Mouse (Mus musculus): ENCODE results near the gene Hmgn2.
"Not testable (repeated sequence)": the region's sequence is repeated elsewhere in the genome, so short reads cannot be mapped to it uniquely, and the experiment has no call there.

Gene Hmgn2

GRCm38 (mm10) chr4:133968150-133968921 lies at the start of gene Hmgn2:
Hmgn2 (minus strand) TSS chr4:133968650.
- DNase-seq = peak; percentile 71

- no peak for DNase-seq
Observed at GRCm38 (mm10) chr4:134017201-134017865, 48.9 kb upstream of the Hmgn2 start.

DNA sequence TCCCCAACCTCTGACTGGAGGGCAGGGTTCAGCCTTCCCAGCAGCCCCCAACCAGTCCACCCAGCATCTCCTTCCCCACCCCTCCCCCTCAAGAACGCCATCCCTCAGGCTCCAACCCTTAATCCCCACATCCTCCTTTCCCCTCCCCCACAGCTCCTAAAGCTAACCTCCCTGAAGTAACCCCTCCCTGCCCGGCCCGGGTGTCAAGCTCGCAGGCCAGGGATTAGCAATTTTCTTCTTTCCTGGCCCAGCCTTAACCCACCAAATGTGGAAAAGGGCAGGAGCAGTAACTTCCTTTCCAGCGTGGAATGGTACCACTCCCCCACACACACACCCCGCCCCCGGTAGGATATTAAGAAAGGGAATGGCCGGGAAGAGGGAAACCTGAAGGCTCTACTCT lies 48.3 kb upstream of the Hmgn2 start:
- DNase-seq = no peak

- no peak for DNase-seq
Observed at GRCm38 (mm10) chr4:134016208-134016607, 47.8 kb upstream of the Hmgn2 start.

DNA sequence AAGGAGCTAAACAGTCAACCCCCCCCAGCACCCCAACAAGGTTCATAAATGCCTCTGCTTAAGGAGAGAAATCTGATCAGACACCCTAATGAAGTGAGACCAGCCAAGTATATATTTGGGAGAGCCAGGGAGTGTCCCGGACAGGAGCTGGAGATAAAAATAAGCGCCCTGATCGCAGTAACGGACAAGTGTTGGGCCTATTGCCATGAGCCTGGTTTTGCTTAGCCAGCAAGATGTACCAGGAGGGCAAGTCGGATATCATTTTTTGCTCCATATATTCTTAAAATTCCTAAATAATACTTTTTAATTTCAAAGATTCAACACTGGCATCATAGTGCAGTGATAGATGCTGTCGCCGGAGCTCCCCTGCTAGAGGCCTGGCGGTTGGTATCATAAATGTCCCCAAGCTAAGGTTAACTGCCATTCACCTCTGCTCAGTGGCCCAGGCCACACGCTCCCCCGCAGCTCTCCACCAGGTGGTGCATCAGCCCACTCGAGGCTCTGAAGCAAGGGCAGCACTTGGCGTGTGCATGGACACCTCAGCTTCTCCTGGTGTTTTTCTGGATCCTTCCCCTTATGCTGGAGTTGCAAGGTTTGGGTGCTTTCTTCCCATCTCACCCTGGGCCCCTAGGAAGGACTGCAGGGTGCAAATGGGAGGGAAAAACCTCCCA lies 44.5 kb upstream of the Hmgn2 start:
- DNase-seq = no peak

DNA sequence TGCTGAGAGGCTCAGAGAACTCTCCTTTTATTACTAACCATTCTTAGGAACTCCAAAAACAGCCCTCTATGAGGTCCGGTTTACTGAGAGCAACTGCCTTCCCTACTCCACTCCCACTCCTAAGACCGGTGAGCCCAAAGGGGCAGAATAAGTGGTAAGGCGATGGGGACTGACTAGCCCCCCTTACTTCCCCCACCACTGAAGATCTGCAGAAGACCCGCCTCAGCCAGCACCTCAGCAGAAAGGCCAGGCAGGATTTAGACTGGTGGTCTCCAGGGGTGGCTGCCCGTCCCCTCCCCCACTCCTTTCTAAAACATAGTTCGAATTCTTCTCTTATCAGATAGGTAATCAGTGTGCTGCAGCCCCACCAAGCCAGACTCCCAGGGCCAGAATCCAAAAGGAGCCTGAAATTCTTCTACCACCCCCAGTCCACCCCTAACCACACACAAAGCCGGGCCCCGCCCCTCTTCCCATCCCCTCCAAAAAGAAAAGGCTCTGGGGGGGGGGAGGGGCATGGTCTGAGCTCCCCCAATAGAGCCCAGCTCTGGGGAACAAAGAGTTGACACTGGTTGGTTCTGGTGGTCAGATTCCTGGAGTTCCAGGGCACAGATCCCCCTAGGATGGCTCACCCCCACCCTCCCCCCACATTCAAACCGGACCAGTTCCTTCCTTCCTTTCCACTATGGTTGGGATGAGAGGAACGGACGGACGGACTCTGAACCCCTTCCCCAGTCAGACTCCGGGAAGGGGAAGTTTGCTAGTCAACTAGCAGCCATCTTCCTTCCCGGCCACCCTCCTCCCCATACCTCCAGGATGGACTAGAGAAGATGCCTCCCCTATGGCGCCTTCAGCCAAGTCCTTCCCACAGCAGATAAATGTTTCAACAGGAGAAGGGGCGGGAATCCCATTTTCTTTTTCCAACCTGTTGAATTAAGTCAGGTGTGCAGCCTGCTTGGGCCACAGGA lies 43.3 kb upstream of the Hmgn2 start:
- no peak for DNase-seq

DNA sequence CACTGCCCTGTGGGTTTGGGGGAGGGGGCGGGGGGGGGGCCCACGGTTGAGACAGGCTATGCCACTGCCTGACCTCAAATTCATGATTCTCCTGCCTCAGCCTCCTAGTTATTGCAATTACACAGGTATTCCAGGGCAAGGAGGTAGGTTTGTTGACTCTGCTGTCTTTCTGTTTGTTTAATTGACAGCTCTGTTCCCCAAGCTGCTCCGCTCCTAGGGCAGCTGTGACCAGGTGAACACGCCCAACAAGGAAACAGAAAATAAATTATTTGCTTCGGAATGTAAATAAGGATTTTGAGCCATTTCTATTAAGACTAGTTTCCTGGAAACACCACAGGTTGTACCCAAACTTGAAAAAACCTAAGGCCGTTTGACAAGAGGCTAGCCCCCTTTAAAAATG lies 41.3 kb upstream of the Hmgn2 start:
- DNase-seq = no peak

DNA sequence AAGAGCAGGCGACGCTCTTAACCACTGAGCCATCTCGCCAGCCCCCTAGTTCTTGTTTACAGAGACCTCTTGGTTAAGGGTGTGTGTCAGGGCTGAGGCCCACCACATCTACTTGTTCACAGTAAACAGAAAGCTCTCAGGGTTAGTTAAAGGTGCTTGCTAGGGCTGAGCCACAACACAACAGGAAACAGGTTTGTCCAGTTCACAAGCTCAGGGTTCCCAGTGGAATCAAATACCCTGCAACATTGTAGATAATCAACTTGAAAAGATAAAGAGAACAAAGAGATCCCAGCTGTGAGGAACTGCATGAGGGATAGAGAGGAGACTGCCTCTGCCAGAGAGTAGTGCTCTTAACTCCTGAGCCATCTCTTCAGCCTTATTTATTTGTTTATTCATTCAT lies 38.4 kb upstream of the Hmgn2 start:
- no peak for DNase-seq

DNA sequence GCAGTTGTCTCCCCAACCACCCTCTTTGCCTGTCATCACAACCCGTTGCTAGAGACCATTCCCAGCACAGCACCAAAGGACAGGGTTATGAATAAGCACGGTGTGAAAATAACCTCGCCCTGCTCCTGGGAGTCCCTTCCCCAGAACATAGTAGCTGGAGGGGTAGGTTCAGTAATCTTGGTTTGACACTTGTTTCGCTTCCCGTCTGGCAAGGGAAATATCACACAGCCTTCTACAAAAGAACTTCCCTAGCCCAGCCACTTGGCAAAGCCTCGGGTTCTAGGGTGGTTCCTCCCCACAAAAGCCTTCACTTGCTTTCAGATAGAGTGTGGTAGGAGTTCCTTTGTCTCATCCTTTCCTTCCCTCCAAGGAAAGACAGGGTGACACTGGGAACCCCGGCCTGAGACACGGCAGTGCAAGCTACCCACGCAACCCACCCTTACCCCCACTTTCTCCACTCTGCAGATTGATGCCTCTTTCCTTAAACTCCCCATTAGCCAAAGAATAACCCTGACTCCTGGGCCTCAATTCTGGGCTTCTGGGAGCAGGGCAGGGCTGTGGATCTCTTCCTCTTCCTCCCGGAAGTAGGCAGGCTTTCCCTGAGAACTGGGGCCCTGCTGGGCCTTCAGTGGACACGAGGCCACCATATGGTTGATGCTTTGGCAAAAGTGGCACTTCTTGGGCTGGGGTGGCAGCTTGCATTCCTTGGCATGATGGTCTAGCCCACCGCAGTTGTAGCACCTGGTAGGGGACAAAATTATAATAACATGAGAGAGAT lies 37.3 kb upstream of the Hmgn2 start:
- no peak for DNase-seq

DNA sequence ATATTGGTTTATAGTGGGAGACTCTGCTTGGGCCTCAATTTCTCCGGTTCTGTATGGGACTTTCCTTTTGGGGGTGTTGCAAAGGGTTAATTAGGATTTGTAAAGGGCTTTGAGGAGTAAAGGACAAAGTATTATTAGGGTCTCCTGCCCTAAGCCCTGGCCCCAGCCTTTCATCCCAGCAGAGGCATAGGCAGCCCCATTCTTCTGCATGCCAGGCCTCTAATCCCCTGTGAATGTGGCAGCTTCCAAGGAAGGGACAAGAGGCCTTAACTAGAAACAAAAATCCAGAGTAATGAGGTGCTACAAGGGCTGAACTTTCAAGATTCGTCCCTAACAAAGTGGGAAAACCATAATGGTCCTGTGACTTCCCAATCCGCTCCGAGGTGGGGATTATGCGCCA lies 34.5 kb upstream of the Hmgn2 start:
- DNase-seq = no peak

GRCm38 (mm10) chr4:134002246-134002645 lies 33.8 kb upstream of the Hmgn2 start:
- no peak for DNase-seq

DNA sequence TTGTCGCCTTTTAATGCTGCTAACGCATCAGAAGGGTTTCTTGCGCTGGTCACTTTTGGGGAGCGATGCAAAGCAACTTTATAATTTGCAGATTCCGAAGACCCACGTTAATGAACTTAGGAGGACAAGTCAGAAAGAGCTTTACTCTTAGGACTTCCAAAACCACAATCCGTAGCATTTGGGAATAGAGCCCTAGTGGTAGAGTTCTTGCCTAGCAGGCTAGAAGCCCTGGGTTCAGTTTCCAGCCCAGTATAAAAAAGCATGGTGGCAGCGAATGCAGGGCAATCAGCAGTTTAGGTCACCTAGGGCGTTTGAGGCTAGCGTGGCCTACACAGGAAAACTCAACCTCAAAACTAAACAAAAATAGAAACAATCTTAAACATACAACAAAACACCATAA lies 33.3 kb upstream of the Hmgn2 start:
- no peak for DNase-seq

DNA sequence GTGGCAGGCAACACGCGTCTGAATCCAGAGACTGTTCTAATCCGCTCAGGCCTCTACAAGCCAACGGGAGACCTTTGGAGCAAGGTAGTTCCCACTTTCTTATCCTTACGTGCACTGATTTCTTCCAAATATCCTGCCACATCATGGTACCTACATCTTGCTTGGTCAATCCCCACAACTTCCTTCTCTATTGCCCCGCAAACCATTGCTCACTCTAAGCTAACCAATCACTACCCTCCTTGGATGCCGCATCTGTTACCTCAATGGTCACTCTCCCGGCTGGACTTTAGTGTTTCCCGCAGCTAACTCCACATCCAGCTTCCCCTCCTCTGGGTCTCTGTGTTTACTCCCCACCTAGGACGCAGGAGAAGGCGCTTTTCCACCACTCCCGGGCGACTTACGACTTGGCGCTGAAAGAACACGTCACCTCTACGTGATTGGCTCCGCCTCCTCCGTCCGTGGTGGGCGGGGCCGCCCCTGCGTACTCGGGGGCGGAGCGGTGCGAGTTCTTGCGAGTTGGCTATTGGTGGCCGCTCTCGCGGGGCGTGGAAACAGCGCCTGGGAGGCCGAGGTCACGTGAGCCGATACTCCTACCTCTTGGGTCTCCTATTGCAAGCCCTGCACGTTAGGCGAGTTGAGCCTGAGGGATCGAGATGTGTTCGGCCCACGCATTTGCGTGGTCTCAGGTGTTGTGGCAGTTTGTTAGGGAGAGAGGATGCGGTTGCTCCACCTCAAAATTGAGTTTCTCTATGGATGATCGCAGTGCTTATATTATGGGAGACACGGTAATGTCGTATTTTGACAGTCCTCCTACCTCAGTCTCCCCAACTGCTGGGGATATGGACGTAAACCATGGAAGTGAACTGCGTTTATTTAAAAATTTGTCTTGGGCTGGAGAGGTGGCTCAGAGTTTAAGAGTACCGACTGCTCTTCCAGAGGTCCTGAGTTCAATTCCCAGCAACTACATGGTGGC lies 32.3 kb upstream of the Hmgn2 start, which contains the start of gene Dhdds:
Gene Dhdds, minus strand, starts transcription at position 453 of the 973 bp plus-strand sequence.
- DNase-seq = peak; percentile 97

DNA sequence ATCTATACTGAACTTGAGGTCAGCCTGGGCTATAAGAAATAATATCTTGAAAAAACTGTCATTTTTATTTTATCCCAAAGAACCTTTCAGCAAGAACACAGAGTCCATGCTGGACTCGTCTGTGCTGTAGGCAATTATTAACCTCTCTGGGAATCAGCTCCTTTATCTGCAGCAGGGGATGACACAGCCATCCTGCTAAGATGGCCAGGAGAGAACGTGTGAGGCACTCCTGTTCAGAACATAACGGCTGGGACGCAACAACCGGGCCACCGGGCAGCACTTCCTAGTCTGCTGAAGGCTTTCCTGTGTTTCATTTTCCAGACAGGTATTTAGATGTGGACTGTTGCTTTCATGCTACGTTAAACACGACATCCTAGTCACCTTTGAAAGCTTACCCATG lies 26.2 kb upstream of the Hmgn2 start:
- no peak for DNase-seq

DNA sequence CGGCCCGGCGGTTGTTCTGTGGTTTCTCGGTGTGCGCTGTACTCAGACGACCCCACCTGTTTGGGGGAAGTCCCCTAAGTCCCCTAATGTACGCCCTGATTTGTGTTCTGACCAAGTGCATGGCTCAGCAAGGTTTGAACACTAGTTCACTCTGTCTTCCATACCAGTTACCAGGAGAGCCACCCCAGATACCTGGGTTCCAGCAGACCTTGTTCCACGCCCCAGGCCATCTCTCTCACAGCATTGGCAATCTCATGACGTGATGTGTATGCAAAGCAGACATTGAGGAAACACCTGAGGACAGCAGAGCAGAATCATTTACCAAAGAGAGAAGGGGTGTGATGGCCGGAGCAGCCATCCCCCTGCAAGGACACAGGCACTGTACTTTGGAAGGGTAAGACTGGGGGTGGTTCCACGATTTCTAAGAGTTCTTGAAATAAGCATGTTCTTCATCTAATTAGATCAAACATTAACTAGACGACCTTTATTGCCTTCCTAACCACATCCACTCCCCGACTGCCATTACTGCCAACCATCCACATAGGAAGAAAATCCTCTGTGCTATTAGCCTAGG lies 22.7 kb upstream of the Hmgn2 start:
- no peak for DNase-seq

GRCm38 (mm10) chr4:133990035-133990434 lies 21.6 kb upstream of the Hmgn2 start:
- no peak for DNase-seq

DNA sequence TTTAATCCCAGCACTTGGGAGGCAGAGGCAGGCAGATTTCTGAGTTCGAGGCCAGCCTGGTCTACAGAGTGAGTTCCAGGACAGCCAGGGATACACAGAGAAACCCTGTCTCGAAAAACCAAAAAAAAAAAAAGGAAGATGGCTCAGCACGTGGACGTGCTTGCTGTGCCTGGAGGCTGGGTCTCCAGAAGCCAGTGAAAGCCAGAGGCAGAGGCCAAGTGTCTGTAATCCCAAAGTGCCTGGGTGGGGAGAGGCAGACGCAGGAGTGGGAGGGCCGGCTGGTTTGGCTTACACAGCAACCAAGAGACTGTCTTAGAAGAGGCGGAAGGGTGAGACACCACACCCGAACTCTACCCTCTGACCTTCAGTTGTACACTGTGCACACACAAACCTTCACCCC lies 19.8 kb upstream of the Hmgn2 start:
- not testable (repeated sequence) for DNase-seq

- no peak for DNase-seq
Observed at GRCm38 (mm10) chr4:133982936-133983335, 14.5 kb upstream of the Hmgn2 start.

- no peak for DNase-seq
Observed at GRCm38 (mm10) chr4:133980496-133980895, 12.0 kb upstream of the Hmgn2 start.

- no peak for DNase-seq
Observed at GRCm38 (mm10) chr4:133978021-133978711, 9.7 kb upstream of the Hmgn2 start.
